Mouse (Mus musculus) adrenal gland, postnatal 0 days (tissue): ENCODE measurements around the gene Nhlrc4. TPM values are rescaled to one million over a fixed set of nuclear protein-coding genes. Genes with fewer than 3 reads are reported as not detected.

Experiments used
- polyA plus RNA-seq: library from polyadenylated mRNA; unstranded; fragments of >200 nt; fragmentation: Nextera tagmentation; extraction: Ambion mirVana; gene quantifications from 2 replicates; pipeline ENCODE4 v1.2.1, GENCODE M21; 2015

Nhlrc4 gene
- polyA plus RNA-seq = 0.18 TPM in 1 of 2 replicates, not detected in the other

GRCm38 (mm10) chr17:25944366-25945163, at the start of gene Nhlrc4, which contains the start of gene Pigq:
Gene Nhlrc4 (minus strand): TSS chr17:25944961.
Gene Pigq (minus strand): TSS chr17:25944936.

GRCm38 (mm10) chr17:25985306-25986294, 40.8 kb upstream of the Nhlrc4 start, which contains the start of gene Capn15:
Gene Capn15 (minus strand): TSS chr17:25985796.

GRCm38 (mm10) chr17:25951803-25952623, 7.3 kb upstream of the Nhlrc4 start, which contains the start of gene A930017K11Rik:
Gene A930017K11Rik (minus strand): TSS chr17:25952565.

GRCm38 (mm10) chr17:25919144-25919785, 25.5 kb downstream of the Nhlrc4 start, which contains the start of gene Rab40c:
Gene Rab40c (minus strand): TSS chr17:25919727.

Other genes starting within 250 kb of the Nhlrc4 start
- gene Gng13, start 227.8 kb downstream of the Nhlrc4 start, polyA plus RNA-seq = 5.1 and 5.4 TPM in 2 replicates
- 4.2 and 6.3 TPM in 2 replicates for gene Chtf18, start 217.5 kb downstream of the Nhlrc4 start, polyA plus RNA-seq
- 12.5 and 19.9 TPM in 2 replicates for gene Rpusd1, start 217.3 kb downstream of the Nhlrc4 start, polyA plus RNA-seq
- gene Mslnl, start 208.9 kb downstream of the Nhlrc4 start, polyA plus RNA-seq = 0.17 TPM in 1 of 2 replicates, not detected in the other
- gene Msln, start 190.6 kb downstream of the Nhlrc4 start, polyA plus RNA-seq = 58.7 and 63.7 TPM in 2 replicates
- 21.6 and 30.4 TPM in 2 replicates for gene Narfl, start 171.2 kb downstream of the Nhlrc4 start, polyA plus RNA-seq
- 56.7 and 71.7 TPM in 2 replicates for gene Haghl, start 159.3 kb downstream of the Nhlrc4 start, polyA plus RNA-seq
- gene Ccdc78, start 158.4 kb downstream of the Nhlrc4 start, polyA plus RNA-seq = 0.35 and 0.36 TPM in 2 replicates
- gene Fam173a, start 152.1 kb downstream of the Nhlrc4 start, polyA plus RNA-seq = 146 and 178 TPM in 2 replicates
- gene AC134908.4, start 149.3 kb downstream of the Nhlrc4 start, polyA plus RNA-seq = 0.39 TPM in 1 of 2 replicates, not detected in the other
- 63.7 and 96.9 TPM in 2 replicates for gene Metrn, start 147.8 kb downstream of the Nhlrc4 start, polyA plus RNA-seq
- gene Fbxl16, start 135.9 kb downstream of the Nhlrc4 start, polyA plus RNA-seq = 12.1 and 14.1 TPM in 2 replicates
- gene Wdr24, start 121.3 kb downstream of the Nhlrc4 start, polyA plus RNA-seq = 10.9 and 18.4 TPM in 2 replicates
- gene Jmjd8, start 116.1 kb downstream of the Nhlrc4 start, polyA plus RNA-seq = 28.9 and 42.7 TPM in 2 replicates
- 212 and 318 TPM in 2 replicates for gene Stub1, start 111.6 kb downstream of the Nhlrc4 start, polyA plus RNA-seq
- 11.7 and 16.4 TPM in 2 replicates for gene Rhbdl1, start 107.7 kb downstream of the Nhlrc4 start, polyA plus RNA-seq
- gene Gm20683, start 103.2 kb downstream of the Nhlrc4 start, polyA plus RNA-seq = 2.3 and 4.6 TPM in 2 replicates
- gene Rhot2, start 100.1 kb downstream of the Nhlrc4 start, polyA plus RNA-seq = 10.4 and 18.4 TPM in 2 replicates
- 7.4 and 12.5 TPM in 2 replicates for gene Wdr90, start 83.5 kb downstream of the Nhlrc4 start, polyA plus RNA-seq
- 272 and 300 TPM in 2 replicates for gene Mcrip2, start 76.2 kb downstream of the Nhlrc4 start, polyA plus RNA-seq
- 88.6 and 139 TPM in 2 replicates for gene Mettl26, start 69.9 kb downstream of the Nhlrc4 start, polyA plus RNA-seq
- 0.36 and 0.51 TPM in 2 replicates for gene Wfikkn1, start 64.1 kb downstream of the Nhlrc4 start, polyA plus RNA-seq
- 20.0 and 27.4 TPM in 2 replicates for gene Rab40c, start 25.2 kb downstream of the Nhlrc4 start, polyA plus RNA-seq
- gene Pigq, start within 50 bp of the Nhlrc4 start, polyA plus RNA-seq = 35.6 and 46.1 TPM in 2 replicates
- gene A930017K11Rik, start 7.6 kb upstream of the Nhlrc4 start, polyA plus RNA-seq = 0.21 TPM in 1 of 2 replicates, not detected in the other
- 9.1 and 11.3 TPM in 2 replicates for gene Capn15, start 40.8 kb upstream of the Nhlrc4 start, polyA plus RNA-seq
- gene Rab11fip3, start 124.6 kb upstream of the Nhlrc4 start, polyA plus RNA-seq = 6.9 and 7.5 TPM in 2 replicates
- 37.1 and 42.1 TPM in 2 replicates for gene Decr2, start 145.4 kb upstream of the Nhlrc4 start, polyA plus RNA-seq
- 32.7 and 33.1 TPM in 2 replicates for gene Nme4, start 150.6 kb upstream of the Nhlrc4 start, polyA plus RNA-seq
- 3.1 and 4.5 TPM in 2 replicates for gene Tmem8, start 168.3 kb upstream of the Nhlrc4 start, polyA plus RNA-seq
- 180 and 209 TPM in 2 replicates for gene Mrpl28, start 178.5 kb upstream of the Nhlrc4 start, polyA plus RNA-seq
- gene Axin1, start 193.7 kb upstream of the Nhlrc4 start, polyA plus RNA-seq = 14.9 and 18.4 TPM in 2 replicates